Mouse (Mus musculus): Measurements from ENCODE around the gene Sez6l.

The Sez6l gene

GRCm38 (mm10) chr5:112498921-112499917 lies 77.8 kb downstream of the Sez6l start:
- DNase-seq (ENCODE audit: low read depth, low spot score), result no peak

DNA sequence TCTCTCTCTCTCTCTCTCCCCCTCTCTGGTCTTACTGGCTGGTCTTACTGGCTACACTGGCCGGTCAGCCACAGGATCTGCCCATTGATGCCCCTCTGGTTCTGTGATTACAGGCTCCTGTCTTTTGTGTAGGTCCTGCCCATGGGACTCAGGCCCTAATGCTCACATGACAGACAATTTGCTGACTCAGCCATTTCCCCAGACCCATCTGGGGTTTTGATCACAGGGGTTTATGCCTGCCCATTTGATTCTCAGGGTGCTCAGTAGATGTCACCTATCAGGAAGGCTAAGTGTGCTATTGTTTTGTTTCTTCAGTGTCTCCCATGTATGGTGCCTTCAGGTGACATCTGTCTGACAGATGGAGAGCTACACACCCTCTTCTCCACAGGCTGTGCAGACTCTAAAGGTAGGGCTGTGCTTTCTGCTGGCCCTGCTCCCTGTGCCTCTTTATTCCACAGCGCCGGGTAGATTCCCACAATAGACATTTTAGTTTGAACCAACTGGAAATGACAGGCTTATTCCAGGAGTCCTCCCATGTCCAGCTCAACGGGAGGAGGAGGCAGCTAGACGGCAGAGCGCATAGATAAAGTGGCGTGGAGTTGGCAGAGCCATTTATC lies 80.1 kb downstream of the Sez6l start:
- DNase-seq (ENCODE audit: low read depth, low spot score), result no peak

- DNase-seq (ENCODE audit: low read depth, low spot score), result peak; percentile 12
Observed at GRCm38 (mm10) chr5:112493492-112493891, 83.5 kb downstream of the Sez6l start.

DNA sequence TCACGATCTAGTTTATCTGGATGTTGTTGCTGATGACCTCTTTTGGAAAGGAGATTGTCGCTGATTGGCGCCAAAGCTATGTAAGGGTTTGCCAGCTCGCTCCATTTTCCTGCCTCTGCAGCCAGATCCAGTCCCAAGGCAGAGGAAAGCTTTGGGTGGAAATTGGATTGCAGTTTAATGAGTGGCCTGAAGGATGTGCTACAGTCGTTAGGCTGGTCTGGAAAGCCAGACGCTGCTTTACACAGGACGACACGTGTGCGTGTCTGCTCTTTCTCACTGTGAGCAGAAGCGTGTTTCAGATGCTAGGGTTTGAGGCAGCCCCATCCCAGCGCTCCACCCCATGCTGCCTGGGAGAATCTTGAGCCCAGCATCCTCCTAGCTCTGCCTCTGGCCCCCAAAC lies 85.5 kb downstream of the Sez6l start:
- no peak for DNase-seq (ENCODE audit: low read depth, low spot score)

DNA sequence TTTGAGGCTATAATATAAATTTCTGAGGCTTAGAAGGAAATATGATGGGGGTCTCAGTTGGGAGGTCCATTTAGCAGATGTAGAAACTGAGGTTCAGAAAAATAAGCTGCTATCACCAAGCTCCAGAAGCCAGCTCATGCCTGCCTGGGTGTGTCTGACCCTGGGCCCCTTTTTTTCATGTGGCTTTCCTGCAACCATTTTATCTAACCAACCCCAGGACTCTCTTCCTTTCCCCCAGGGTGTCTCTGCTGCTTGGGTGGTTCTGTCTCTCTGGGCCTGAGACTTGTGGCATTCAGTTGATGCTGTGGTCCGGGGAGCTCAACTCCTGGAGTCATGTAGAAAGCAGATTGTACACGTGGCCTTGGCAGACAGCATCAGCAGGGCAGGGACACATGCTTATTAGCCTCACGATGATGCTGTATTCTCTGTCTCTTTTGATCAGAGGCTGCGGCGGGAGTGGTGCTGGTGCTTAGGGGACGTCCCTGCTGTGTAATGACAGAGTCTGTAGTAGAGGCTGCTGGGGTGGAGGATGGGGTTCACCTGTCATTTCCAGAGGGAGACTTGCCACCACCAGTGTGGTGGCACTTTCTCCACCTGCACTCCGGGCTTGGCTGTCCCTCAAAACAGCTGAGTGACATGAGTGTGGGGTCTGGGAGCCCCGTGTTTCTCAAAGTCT lies 88.7 kb downstream of the Sez6l start:
- DNase-seq (ENCODE audit: low read depth, low spot score), result no peak

- no peak for DNase-seq (ENCODE audit: low read depth, low spot score)
Observed at GRCm38 (mm10) chr5:112487504-112487903, 89.5 kb downstream of the Sez6l start.

GRCm38 (mm10) chr5:112486415-112486814 lies 90.6 kb downstream of the Sez6l start:
- no peak for DNase-seq (ENCODE audit: low read depth, low spot score)

GRCm38 (mm10) chr5:112484924-112485715 lies 91.9 kb downstream of the Sez6l start:
- DNase-seq (ENCODE audit: low read depth, low spot score), result no peak

DNA sequence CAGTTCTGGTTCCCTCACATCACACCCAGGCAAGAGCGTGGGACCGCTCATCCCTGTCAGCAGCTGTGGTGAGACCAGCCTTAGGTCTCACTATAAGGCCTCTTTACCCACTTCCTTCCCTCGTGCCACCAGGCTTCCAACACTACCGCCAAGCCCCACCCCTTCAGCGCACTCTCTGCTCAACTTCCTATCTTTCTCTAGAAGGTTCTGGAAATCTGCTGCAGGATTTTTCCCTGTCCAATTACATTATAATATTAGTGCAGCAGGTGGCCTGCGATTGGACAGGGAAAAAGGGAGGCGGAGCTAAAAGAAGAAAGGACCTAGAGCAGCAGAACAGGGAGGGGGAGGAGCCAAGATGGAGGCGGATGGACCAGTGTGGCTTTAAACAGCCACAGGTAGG lies 94.0 kb downstream of the Sez6l start:
- no peak for DNase-seq (ENCODE audit: low read depth, low spot score)

DNA sequence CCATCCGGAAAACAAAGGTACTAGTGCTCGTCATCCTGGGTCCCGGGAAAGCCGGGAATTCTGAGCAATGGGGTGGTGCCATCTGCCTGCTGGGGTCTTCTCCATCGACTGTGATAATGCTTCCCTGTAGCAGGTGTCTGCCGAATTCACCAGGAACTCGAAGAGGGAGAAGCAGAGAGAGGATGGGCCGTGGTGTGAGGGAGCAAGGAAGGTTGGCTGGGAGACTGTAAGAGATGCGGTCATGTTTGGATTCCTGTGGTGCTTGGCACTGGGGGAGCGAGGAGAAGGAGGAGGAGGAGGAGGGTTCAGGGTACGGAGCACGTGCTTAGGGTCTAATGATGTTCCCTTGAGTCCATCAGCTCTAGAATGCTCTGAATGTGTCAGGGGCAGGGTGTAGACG lies 94.4 kb downstream of the Sez6l start:
- DNase-seq (ENCODE audit: low read depth, low spot score), result no peak

DNA sequence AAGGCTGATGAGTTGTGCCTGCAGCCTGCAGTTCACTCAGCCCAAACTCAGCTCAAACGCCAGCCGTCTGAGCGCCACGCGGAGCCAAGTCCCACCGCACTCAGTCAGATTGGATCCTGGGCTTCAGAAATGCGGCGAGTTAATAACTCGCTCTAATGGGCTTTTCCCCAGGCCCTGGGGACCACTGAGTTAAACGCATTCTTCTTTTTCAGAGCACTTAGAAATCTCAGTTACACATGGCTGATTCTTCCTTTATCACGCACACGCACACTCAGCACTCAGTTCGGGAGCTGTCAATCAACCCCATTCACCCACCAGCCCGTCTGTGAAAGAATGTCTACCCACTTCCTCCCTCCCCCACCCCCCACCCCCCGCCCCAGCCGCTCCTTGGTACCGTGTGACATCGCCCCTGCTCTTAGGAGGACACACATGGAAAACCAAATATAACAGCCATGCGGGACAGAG lies 95.0 kb downstream of the Sez6l start:
- DNase-seq (ENCODE audit: low read depth, low spot score), result no peak

GRCm38 (mm10) chr5:112473453-112473852 lies 103.5 kb downstream of the Sez6l start:
- no peak for DNase-seq (ENCODE audit: low read depth, low spot score)

GRCm38 (mm10) chr5:112470144-112470543 lies 106.8 kb downstream of the Sez6l start:
- peak; percentile 66 for DNase-seq (ENCODE audit: low read depth, low spot score)

GRCm38 (mm10) chr5:112468986-112469581 lies 107.9 kb downstream of the Sez6l start:
- no peak for DNase-seq (ENCODE audit: low read depth, low spot score)

GRCm38 (mm10) chr5:112466331-112466730 lies 110.7 kb downstream of the Sez6l start:
- no peak for DNase-seq (ENCODE audit: low read depth, low spot score)

DNA sequence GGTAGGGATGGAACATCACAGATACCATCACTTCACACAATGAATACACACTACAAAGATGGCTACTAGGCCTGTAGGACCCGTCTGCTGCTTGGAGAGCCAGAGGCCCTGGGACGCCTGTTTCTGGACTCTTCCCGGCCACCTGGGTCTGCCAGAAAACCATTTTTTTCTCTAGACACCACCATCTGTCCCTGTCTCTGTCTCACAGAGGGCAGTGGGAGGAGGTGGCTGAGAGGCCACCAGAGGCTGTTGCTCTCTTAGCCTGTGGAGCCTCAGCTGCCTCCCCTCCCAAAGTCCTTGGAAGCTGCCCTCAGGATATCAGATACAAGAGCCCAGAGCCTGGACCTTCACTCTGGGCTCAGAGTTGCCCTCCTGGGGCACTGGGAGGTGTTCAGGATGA lies 117.1 kb downstream of the Sez6l start:
- DNase-seq (ENCODE audit: low read depth, low spot score), result no peak

DNA sequence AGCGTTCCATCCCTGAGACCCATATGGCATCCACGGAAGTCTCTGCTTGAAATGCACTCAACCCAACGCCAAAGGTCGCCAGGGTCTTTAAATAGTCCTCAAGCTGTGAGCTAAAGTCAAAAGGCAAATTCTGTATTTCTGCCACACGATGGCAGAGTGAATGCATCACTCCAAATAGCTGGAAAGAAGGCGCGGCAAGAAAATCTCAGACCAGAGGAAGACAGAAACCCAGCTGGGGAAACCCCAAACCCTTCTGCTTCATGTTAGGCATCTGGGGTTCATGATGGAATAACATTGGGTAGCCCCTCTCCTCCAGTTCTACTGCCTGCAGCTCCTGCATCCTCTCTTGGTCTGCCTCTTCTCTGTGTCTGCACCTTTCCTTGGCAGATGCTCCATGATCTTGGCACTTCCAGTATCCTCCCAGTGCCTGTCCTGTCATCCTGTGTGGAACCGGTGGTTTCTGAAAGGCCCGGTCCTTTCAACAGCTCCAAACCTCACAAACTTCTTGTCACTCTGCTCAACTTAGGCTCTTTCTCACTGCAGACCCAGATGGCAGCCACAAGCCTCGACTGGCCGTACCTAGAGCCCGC lies 121.9 kb downstream of the Sez6l start:
- DNase-seq (ENCODE audit: low read depth, low spot score), result no peak

DNA sequence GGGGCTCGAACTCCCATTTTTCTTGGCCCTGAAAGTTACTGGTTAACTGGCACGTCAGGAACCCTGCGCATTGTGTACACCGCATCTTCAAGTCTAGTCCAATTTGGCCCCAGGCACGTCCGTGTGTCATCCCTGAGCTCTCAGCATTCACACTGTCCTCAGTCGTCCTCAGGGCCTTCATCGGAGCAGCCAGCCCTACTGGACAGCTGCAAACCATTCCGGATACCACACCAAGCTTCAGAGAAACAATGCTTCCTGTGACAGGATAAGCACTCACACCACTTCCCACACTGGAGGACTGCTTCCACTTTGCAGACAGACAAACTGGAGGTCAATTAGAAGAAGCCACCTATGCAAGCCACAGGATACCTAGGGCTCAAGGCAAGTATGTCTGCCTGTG lies 123.9 kb downstream of the Sez6l start:
- DNase-seq (ENCODE audit: low read depth, low spot score), result no peak

DNA sequence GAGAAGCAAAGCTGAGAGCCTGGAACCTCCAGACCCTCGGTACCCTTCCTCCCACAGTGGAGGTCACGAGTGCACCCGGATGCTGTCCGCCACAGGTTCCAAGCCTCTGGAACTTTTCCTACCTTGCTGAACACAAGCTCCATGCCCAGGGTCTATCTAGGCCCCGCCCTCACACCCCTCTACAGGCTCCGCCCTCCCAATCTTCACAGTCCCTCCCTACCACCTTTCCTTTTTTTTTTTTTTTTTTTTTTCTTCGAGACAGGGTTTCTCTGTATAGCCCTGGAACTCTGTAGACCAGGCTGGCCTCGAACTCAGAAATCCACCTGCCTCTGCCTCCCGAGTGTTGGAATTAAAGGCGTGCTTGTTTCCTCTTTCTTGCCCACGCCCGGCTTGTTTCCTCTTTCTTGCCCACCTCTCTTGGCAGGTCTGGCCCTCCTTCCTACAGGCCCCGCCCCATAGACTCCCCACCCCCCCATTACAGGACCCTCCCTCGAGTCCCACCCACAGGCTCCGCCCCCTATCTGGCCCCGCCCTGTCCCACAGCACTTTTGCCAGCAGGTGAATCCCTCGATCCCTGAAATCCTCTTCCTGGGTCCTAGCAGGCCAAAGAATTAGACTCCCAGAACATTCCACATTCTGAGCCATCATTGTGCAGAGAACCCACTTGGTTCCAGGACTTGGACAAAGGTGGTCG lies 128.1 kb downstream of the Sez6l start, which contains the start of gene Gm6588:
Gene Gm6588 (plus strand): TSS at position 680 of the 694 bp plus-strand sequence.
- DNase-seq (ENCODE audit: low read depth, low spot score), result no peak

- DNase-seq (ENCODE audit: low read depth, low spot score), result no peak
Observed at GRCm38 (mm10) chr5:112438535-112438934, 138.4 kb downstream of the Sez6l start.
